In genomic region chr5:121807186-121807585, GRCm38 (mm10) we compare ENCODE assay signal across 13 mouse cellular contexts. TPM values are rescaled to one million over a fixed set of nuclear protein-coding genes. Genes with fewer than 3 reads are reported as not detected.
DNase-seq lines count a peak whose midpoint lies in the region; ATAC-seq and TF ChIP-seq lines count a peak whose summit lies in the region.
"Had no signal": no experiment of that assay in that cellular context is flagged by ENCODE, and none has a peak within 500 bp of the region (broad histone marks: within the 10 kb centered on the region; RNA-seq: fewer than 3 reads in every experiment).

No protein-coding gene starts in this region.

- no peak for ATAC-seq in heart, embryonic 13.5 days (ENCODE audit: extremely low read depth, insufficient number of reproducible peaks, low FRiP score, low TSS enrichment)
- ATAC-seq in heart, embryonic 12.5 days (ENCODE audit: insufficient number of reproducible peaks, low FRiP score): no peak
- ATAC-seq in midbrain, postnatal 0 days (ENCODE audit: low FRiP score): no peak
- ATAC-seq in midbrain, embryonic 13.5 days: no peak
- ATAC-seq in stomach, embryonic 15.5 days (ENCODE audit: insufficient read depth, low FRiP score, low read depth): no peak
- ATAC-seq: midbrain, embryonic 15.5 days had no signal

- H3K4me3 ChIP-seq in heart, embryonic 13.5 days: no peak overlapping the region
- H3K4me3 ChIP-seq in heart, embryonic 12.5 days: no peak overlapping the region
- no peak overlapping the region for H3K4me3 ChIP-seq in midbrain, postnatal 0 days (ENCODE audit: low read depth, low read length)
- H3K4me3 ChIP-seq in midbrain, embryonic 13.5 days (replicated peaks): no peak overlapping the region
- no peak overlapping the region for H3K4me3 ChIP-seq in stomach, embryonic 15.5 days (replicated peaks)
- H3K4me3 ChIP-seq: forebrain, embryonic 12.5 days; hindbrain, embryonic 10.5 days; midbrain, embryonic 15.5 days had no signal

- peak; percentile 27 to 61 for DNase-seq in adrenal gland, adult (ENCODE audit: inconsistent age in 2 of 2, low spot score in 1 of 2)
- DNase-seq in adrenal gland, adult 8-10 months: no peak
- peak; percentile 55 for DNase-seq in midbrain, postnatal 0 days (ENCODE audit: low spot score)
- DNase-seq in kidney, postnatal 10 days: no peak
- DNase-seq: layer of hippocampus, postnatal 36 days; thymus, adult 2 months had no signal

- peaks cover 74% of the 10 kb centered on the region for H3K36me3 ChIP-seq in heart, embryonic 13.5 days
- peaks cover 58% of the 10 kb centered on the region for H3K36me3 ChIP-seq in heart, embryonic 12.5 days
- H3K36me3 ChIP-seq in midbrain, postnatal 0 days (ENCODE audit: insufficient read depth, low read length): peaks cover 37% of the 10 kb centered on the region
- H3K36me3 ChIP-seq in midbrain, embryonic 13.5 days: peaks cover 65% of the 10 kb centered on the region
- H3K36me3 ChIP-seq in stomach, embryonic 15.5 days: peaks cover 43% of the 10 kb centered on the region

- no peak for TF ChIP-seq CTCF in midbrain, postnatal 0 days (IDR thresholded peaks at IDR 0.05)

- WGBS in heart, embryonic 13.5 days: 86% methylated on average over 3 of the region's 3 CpGs
- WGBS in heart, embryonic 12.5 days: 90% methylated on average over 3 of the region's 3 CpGs
- 48% methylated on average over 3 of the region's 3 CpGs for WGBS in midbrain, postnatal 0 days
- 62% methylated on average over 3 of the region's 3 CpGs for WGBS in midbrain, embryonic 13.5 days
- 62% methylated on average over 3 of the region's 3 CpGs for WGBS in stomach, embryonic 15.5 days

- H3K27ac ChIP-seq in heart, embryonic 13.5 days (replicated peaks): 0 out of 2 replicates have a peak overlapping the region, but pooled peaks have one; percentile 13
- no peak overlapping the region for H3K27ac ChIP-seq in heart, embryonic 12.5 days (ENCODE audit: poor library complexity, severe bottlenecking)
- no peak overlapping the region for H3K27ac ChIP-seq in midbrain, postnatal 0 days (ENCODE audit: low read depth, low read length)
- no peak overlapping the region for H3K27ac ChIP-seq in midbrain, embryonic 13.5 days
- H3K27ac ChIP-seq in stomach, embryonic 15.5 days: peak overlapping the region; percentile 14; the same call in 1 of the 2 replicates
- H3K27ac ChIP-seq: forebrain, embryonic 12.5 days; hindbrain, embryonic 10.5 days; midbrain, embryonic 15.5 days had no signal

- H3K4me2 ChIP-seq in heart, embryonic 13.5 days: no peak overlapping the region
- H3K4me2 ChIP-seq in heart, embryonic 12.5 days: no peak overlapping the region
- H3K4me2 ChIP-seq in midbrain, postnatal 0 days (ENCODE audit: low read depth, low read length, poor library complexity, severe bottlenecking): no peak overlapping the region
- no peak overlapping the region for H3K4me2 ChIP-seq in midbrain, embryonic 13.5 days (replicated peaks)
- H3K4me2 ChIP-seq in stomach, embryonic 15.5 days: no peak overlapping the region
- H3K4me2 ChIP-seq: forebrain, embryonic 12.5 days; midbrain, embryonic 15.5 days had no signal

- no peaks in the 10 kb centered on the region for H3K9me3 ChIP-seq in heart, embryonic 13.5 days
- no peaks in the 10 kb centered on the region for H3K9me3 ChIP-seq in heart, embryonic 12.5 days (replicated peaks)
- no peaks in the 10 kb centered on the region for H3K9me3 ChIP-seq in midbrain, postnatal 0 days (ENCODE audit: low read length)
- no peaks in the 10 kb centered on the region for H3K9me3 ChIP-seq in midbrain, embryonic 13.5 days
- H3K9me3 ChIP-seq in stomach, embryonic 15.5 days: no peaks in the 10 kb centered on the region
- H3K9me3 ChIP-seq: forebrain, embryonic 12.5 days; hindbrain, embryonic 10.5 days; midbrain, embryonic 15.5 days had no signal

- no peaks in the 10 kb centered on the region for H3K27me3 ChIP-seq in heart, embryonic 13.5 days (replicated peaks)
- no peaks in the 10 kb centered on the region for H3K27me3 ChIP-seq in heart, embryonic 12.5 days (replicated peaks)
- H3K27me3 ChIP-seq in midbrain, postnatal 0 days (ENCODE audit: insufficient read depth, low read length): no peaks in the 10 kb centered on the region
- no peaks in the 10 kb centered on the region for H3K27me3 ChIP-seq in midbrain, embryonic 13.5 days
- no peaks in the 10 kb centered on the region for H3K27me3 ChIP-seq in stomach, embryonic 15.5 days (replicated peaks)
- H3K27me3 ChIP-seq: forebrain, embryonic 12.5 days; midbrain, embryonic 15.5 days had no signal

- H3K9ac ChIP-seq in heart, embryonic 13.5 days: no peak overlapping the region
- H3K9ac ChIP-seq in heart, embryonic 12.5 days: no peak overlapping the region
- H3K9ac ChIP-seq in midbrain, postnatal 0 days (replicated peaks; ENCODE audit: low read length, poor library complexity, severe bottlenecking): no peak overlapping the region
- H3K9ac ChIP-seq in midbrain, embryonic 13.5 days (replicated peaks): no peak overlapping the region
- no peak overlapping the region for H3K9ac ChIP-seq in stomach, embryonic 15.5 days
- H3K9ac ChIP-seq: forebrain, embryonic 12.5 days; midbrain, embryonic 15.5 days had no signal

- H3K4me1 ChIP-seq in heart, embryonic 13.5 days: peaks cover 35% of the 10 kb centered on the region
- H3K4me1 ChIP-seq in heart, embryonic 12.5 days (replicated peaks): peaks cover 35% of the 10 kb centered on the region
- no peaks in the 10 kb centered on the region for H3K4me1 ChIP-seq in midbrain, postnatal 0 days (ENCODE audit: insufficient read depth, low read length)
- H3K4me1 ChIP-seq in midbrain, embryonic 13.5 days (replicated peaks): peaks cover 4% of the 10 kb centered on the region; the same call in 1 of the 2 replicates
- 0 out of 2 replicates have a peak, but pooled peaks cover 3% of the 10 kb centered on the region for H3K4me1 ChIP-seq in stomach, embryonic 15.5 days
- H3K4me1 ChIP-seq: forebrain, embryonic 12.5 days; hindbrain, embryonic 10.5 days; midbrain, embryonic 15.5 days had no signal

RNA-seq across cellular contexts. Expression of gene Sh2b3, which starts 30.3 kb away (rescaled TPM):
- 10 to 100 TPM; 34.5 to 37.3 (median 36.0) TPM for total RNA-seq in adrenal gland, adult 8-10 months (2022)
- polyA plus RNA-seq in heart, embryonic 13.5 days (2015; fragmentation: Nextera tagmentation; extraction: Ambion mirVana): 13.3 and 14.7 TPM in 2 replicates
- polyA plus RNA-seq in heart, embryonic 12.5 days (2016; fragmentation: Nextera tagmentation; extraction: Ambion mirVana): 22.6 and 24.9 TPM in 2 replicates
- 21.5 and 23.8 TPM in 2 replicates for total RNA-seq in midbrain, postnatal 0 days (2014; rRNA removed)
- polyA plus RNA-seq in midbrain, postnatal 0 days (2015; fragmentation: Nextera tagmentation; extraction: Ambion mirVana): 5.9 and 6.4 TPM in 2 replicates
- 5.3 and 6.0 TPM in 2 replicates for polyA plus RNA-seq in midbrain, embryonic 13.5 days (2015; fragmentation: Nextera tagmentation; extraction: Ambion mirVana)
- polyA plus RNA-seq in stomach, embryonic 15.5 days (2015; fragmentation: Nextera tagmentation; extraction: Ambion mirVana): 15.7 and 16.0 TPM in 2 replicates

RNA-seq across cellular contexts. Expression of gene Pheta1, which starts 41.6 kb away (rescaled TPM):
- total RNA-seq in adrenal gland, adult 8-10 months (2022): 1 to 10 TPM; 6.3 to 9.5 (median 7.5) TPM
- 14.9 and 17.2 TPM in 2 replicates for polyA plus RNA-seq in heart, embryonic 13.5 days (2015; fragmentation: Nextera tagmentation; extraction: Ambion mirVana)
- polyA plus RNA-seq in heart, embryonic 12.5 days (2016; fragmentation: Nextera tagmentation; extraction: Ambion mirVana): 17.1 and 17.8 TPM in 2 replicates
- total RNA-seq in midbrain, postnatal 0 days (2014; rRNA removed): 46.1 and 49.7 TPM in 2 replicates
- polyA plus RNA-seq in midbrain, postnatal 0 days (2015; fragmentation: Nextera tagmentation; extraction: Ambion mirVana): 29.8 and 33.1 TPM in 2 replicates
- polyA plus RNA-seq in midbrain, embryonic 13.5 days (2015; fragmentation: Nextera tagmentation; extraction: Ambion mirVana): 52.3 and 56.8 TPM in 2 replicates
- 23.7 and 26.1 TPM in 2 replicates for polyA plus RNA-seq in stomach, embryonic 15.5 days (2015; fragmentation: Nextera tagmentation; extraction: Ambion mirVana)

Comparison
In these comparisons a context has a peak if more than half of its experiments do, and no peak if none do; other contexts are left out.
1. DNase-seq: peak in adrenal gland, adult (2 of 2) and midbrain, postnatal 0 days (single experiment); none in adrenal gland, adult 8-10 months (single experiment) and kidney, postnatal 10 days (single experiment).
2. H3K27ac ChIP-seq: peak in heart, embryonic 13.5 days (single experiment) and stomach, embryonic 15.5 days (single experiment); none in heart, embryonic 12.5 days (single experiment), midbrain, postnatal 0 days (single experiment) and midbrain, embryonic 13.5 days (single experiment).